Mouse (Mus musculus) G1E (cell line): ENCODE data around the gene Wwox. TPM values are rescaled to one million over a fixed set of nuclear protein-coding genes. Genes with fewer than 3 reads are reported as not detected.

Experiments used
- ATAC-seq: 2 replicates; pipeline ENCODE4 v1.8.0; 2016; ENCODE audit warnings: mild to moderate bottlenecking; ENCODE audit not compliant: insufficient number of reproducible peaks, poor library complexity, low FRiP score, severe bottlenecking; ENCODE audit errors: extremely low read depth
- DNase-seq: peaks from one replicate; pipeline ENCODE4 v3.0.0; 2012; ENCODE audit warnings: low spot score
- H3K27me3 ChIP-seq: 2 replicates; pipeline ENCODE4 v1.6.1; 2012; ENCODE audit warnings: mild to moderate bottlenecking, low read length, inconsistent platforms; ENCODE audit not compliant: insufficient read depth
- H3K36me3 ChIP-seq: replicated peaks from 2 replicates; pipeline ENCODE3; 2012; ENCODE audit warnings: mild to moderate bottlenecking, inconsistent platforms
- H3K4me1 ChIP-seq: 2 replicates; pipeline ENCODE4 v1.6.1; 2012; ENCODE audit warnings: low read depth, low read length, inconsistent platforms, mixed read lengths; ENCODE audit not compliant: insufficient read depth
- H3K4me3 ChIP-seq: 2 replicates; pipeline ENCODE4 v1.5.1; 2012; ENCODE audit warnings: low read depth, mild to moderate bottlenecking, inconsistent platforms, low read length, moderate library complexity, mixed read lengths
- H3K9me3 ChIP-seq: replicated peaks from 2 replicates; pipeline ENCODE4 v1.6.1; 2012; ENCODE audit warnings: inconsistent platforms
- CTCF ChIP-seq: IDR thresholded peaks from 2 replicates; pipeline ENCODE4 v1.5.1; 2012; ENCODE audit warnings: low read depth, low read length, inconsistent platforms, mixed read lengths
- GATA1 ChIP-seq: IDR thresholded peaks from 2 replicates; pipeline ENCODE4 v1.6.1; 2012; ENCODE audit warnings: borderline replicate concordance, low read length, inconsistent platforms, mixed read lengths
- GATA2 ChIP-seq: IDR thresholded peaks from 2 replicates; pipeline ENCODE4 v1.6.1; 2012; ENCODE audit warnings: low read depth, low read length, inconsistent platforms, borderline replicate concordance
- POLR2AphosphoS5 ChIP-seq: IDR thresholded peaks from 2 replicates; pipeline ENCODE4 v1.6.1; 2012; ENCODE audit warnings: low read depth, low read length, inconsistent platforms; ENCODE audit not compliant: insufficient replicate concordance
- TAL1 ChIP-seq: conservative IDR thresholded peaks from 2 replicates; pipeline ENCODE4 v1.6.1; 2012; ENCODE audit warnings: low read depth, low read length, inconsistent platforms, mixed read lengths
- polyA plus RNA-seq: library from polyadenylated mRNA; stranded (reverse); fragments of >175 nt; gene quantifications from 2 replicates; pipeline ENCODE4 v1.2.3, GENCODE M21; 2012
- total RNA-seq, 2 experiments: library from RNA; stranded (forward) in 1 of 2; stranded (reverse) in 1 of 2; fragments of 200-1000 nt in 1 of 2; fragments of >200 nt in 1 of 2; fragmentation: Nextera tagmentation in 1 of 2; gene quantifications; 2 replicates each; pipeline ENCODE4 v1.2.3; 2014 to 2017

Wwox gene
- total and polyA plus RNA-seq, 3 experiments = 5.8 to 33.9 (median 7.2) TPM

DNA sequence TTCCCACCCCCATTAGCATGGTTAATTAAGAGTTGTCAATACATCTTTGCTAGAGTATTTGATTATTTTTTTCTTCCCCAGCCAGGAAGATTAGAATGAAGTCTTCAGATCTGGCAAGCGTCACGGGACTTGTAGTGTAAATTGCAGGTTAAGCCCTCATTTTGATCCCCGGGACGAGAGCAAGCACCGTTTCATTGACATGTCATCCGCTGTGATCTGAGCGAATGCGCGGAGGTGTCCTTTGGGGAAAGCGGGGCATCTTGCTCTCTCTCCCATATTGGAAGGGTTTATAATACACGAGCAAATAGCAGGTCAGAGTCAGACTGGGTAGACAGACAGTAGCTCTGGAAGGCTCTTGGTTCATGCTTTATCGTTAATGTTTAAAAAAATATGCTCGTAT is 123.0 kb downstream of the Wwox start:
- no peaks in the 10 kb centered on the region for H3K36me3 ChIP-seq
- H3K4me1 ChIP-seq = no peaks in the 10 kb centered on the region
- H3K27me3 ChIP-seq = no peaks in the 10 kb centered on the region
- ATAC-seq (no peak), DNase-seq (no peak)
- no peak overlapping the region for H3K4me3 ChIP-seq
- no peak for TF ChIP-seq GATA2
- TF ChIP-seq TAL1 = no peak
- TF ChIP-seq GATA1 = no peak
- TF ChIP-seq CTCF = no peak
- TF ChIP-seq POLR2AphosphoS5 = no peak
- peaks cover 35% of the 10 kb centered on the region for H3K9me3 ChIP-seq

GRCm38 (mm10) chr8:114563361-114563760 is 123.9 kb downstream of the Wwox start:
- Histone ChIP-seq H3K4me1 (no peaks in the 10 kb centered on the region), H3K27me3 (no peaks in the 10 kb centered on the region), H3K9me3 (peaks cover 38% of the 10 kb centered on the region), H3K4me3 (no peak overlapping the region), H3K36me3 (no peaks in the 10 kb centered on the region)
- DNase-seq (no peak), ATAC-seq (no peak)
- TF ChIP-seq GATA2 (no peak), GATA1 (no peak), TAL1 (no peak), POLR2AphosphoS5 (no peak), CTCF (no peak)

DNA sequence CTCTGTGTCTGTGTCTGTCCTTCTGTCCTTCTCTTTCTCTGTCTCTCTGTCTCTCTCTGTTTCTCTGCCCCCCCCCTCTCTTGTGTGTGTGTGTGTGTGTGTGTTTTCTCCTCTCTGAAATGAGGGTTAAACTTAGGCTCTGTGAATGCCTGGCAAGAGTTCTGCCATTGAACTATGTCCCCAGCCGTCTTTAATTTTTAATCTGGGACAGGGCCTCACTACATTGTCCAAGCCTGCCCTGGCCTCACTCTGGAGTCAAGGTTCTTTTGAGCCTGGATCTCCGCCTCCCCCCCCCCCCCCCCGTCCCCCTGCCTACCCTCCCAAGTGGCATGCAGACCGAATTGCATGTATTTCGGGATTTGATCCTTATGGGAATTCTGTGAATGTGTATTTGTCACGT is 124.6 kb downstream of the Wwox start:
- ATAC-seq = no peak
- TF ChIP-seq TAL1 = no peak
- no peak for TF ChIP-seq GATA2
- no peak for TF ChIP-seq CTCF
- TF ChIP-seq POLR2AphosphoS5 = no peak
- TF ChIP-seq GATA1 = no peak
- Histone ChIP-seq H3K9me3 (peaks cover 40% of the 10 kb centered on the region), H3K4me1 (no peaks in the 10 kb centered on the region), H3K4me3 (no peak overlapping the region), H3K27me3 (no peaks in the 10 kb centered on the region), H3K36me3 (no peaks in the 10 kb centered on the region)
- DNase-seq = no peak

GRCm38 (mm10) chr8:114568531-114569166 is 129.2 kb downstream of the Wwox start:
- DNase-seq (no peak), ATAC-seq (no peak)
- Histone ChIP-seq H3K9me3 (peaks cover 26% of the 10 kb centered on the region), H3K4me1 (no peaks in the 10 kb centered on the region), H3K27me3 (no peaks in the 10 kb centered on the region), H3K36me3 (no peaks in the 10 kb centered on the region), H3K4me3 (no peak overlapping the region)
- TF ChIP-seq GATA1 = no peak
- no peak for TF ChIP-seq POLR2AphosphoS5
- TF ChIP-seq TAL1 = no peak
- TF ChIP-seq GATA2 = no peak
- TF ChIP-seq CTCF = no peak

GRCm38 (mm10) chr8:114573014-114573746 is 133.7 kb downstream of the Wwox start:
- H3K27me3 ChIP-seq = no peaks in the 10 kb centered on the region
- peaks cover 16% of the 10 kb centered on the region for H3K9me3 ChIP-seq
- ATAC-seq = no peak
- DNase-seq = no peak
- H3K4me3 ChIP-seq = no peak overlapping the region
- TF ChIP-seq POLR2AphosphoS5 = no peak
- no peak for TF ChIP-seq GATA2
- TF ChIP-seq GATA1 = no peak
- TF ChIP-seq TAL1 = no peak
- no peak for TF ChIP-seq CTCF
- no peaks in the 10 kb centered on the region for H3K36me3 ChIP-seq
- H3K4me1 ChIP-seq = no peaks in the 10 kb centered on the region

DNA sequence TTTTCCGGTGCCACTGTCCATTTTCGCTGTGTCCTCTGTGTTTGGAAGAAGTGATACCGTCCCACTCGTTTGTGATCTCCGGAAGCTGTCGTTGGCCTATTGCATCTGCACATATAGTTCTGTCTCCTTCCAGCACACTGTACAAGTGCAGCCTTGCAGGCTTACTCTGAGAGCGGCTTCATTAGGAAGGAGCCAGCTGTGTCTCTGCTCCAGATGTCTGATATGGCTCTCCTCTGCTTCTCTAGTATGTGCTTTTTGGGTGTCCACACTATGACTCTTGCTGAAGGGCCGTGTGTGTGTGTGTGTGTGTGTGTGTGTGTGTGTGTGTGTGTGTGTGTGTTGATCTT is 134.3 kb downstream of the Wwox start:
- ATAC-seq (no peak), DNase-seq (no peak)
- Histone ChIP-seq H3K27me3 (no peaks in the 10 kb centered on the region), H3K4me1 (no peaks in the 10 kb centered on the region), H3K4me3 (no peak overlapping the region), H3K9me3 (peaks cover 14% of the 10 kb centered on the region), H3K36me3 (no peaks in the 10 kb centered on the region)
- TF ChIP-seq POLR2AphosphoS5 = no peak
- no peak for TF ChIP-seq TAL1
- TF ChIP-seq GATA2 = no peak
- TF ChIP-seq CTCF = no peak
- TF ChIP-seq GATA1 = no peak

DNA sequence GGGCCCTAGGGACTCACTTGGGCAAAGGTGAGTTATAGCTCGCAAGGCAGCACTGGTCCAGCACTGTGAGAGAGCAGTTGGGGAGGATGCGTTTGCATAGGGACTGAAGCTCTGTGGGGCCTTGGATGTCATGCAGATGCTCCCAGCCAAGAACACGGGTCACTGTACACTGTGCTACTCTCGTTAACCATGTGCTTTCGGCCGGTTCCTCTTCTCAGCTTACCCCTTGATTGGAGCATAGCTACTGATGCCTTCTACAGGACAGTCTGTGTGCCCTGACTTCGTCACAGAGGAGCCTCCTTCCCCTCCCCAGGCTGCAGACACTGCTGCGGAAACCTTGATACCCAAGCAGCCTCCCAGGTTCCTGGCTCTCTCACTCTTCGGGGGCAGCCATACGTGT is 139.8 kb downstream of the Wwox start:
- Histone ChIP-seq H3K36me3 (peaks cover 3% of the 10 kb centered on the region), H3K4me3 (no peak overlapping the region), H3K4me1 (no peaks in the 10 kb centered on the region), H3K9me3 (peaks cover 53% of the 10 kb centered on the region), H3K27me3 (no peaks in the 10 kb centered on the region)
- ATAC-seq (no peak), DNase-seq (no peak)
- no peak for TF ChIP-seq CTCF
